Mouse (Mus musculus) hindbrain, embryonic 14.5 days (tissue): ENCODE data around the gene Tmem35b. TPM values are rescaled to one million over a fixed set of nuclear protein-coding genes. Genes with fewer than 3 reads are reported as not detected.
A peak's percentile ranks its signal among the peaks of the same experiment; 100 is the strongest.
"Not testable (repeated sequence)": the region's sequence is repeated elsewhere in the genome, so short reads cannot be mapped to it uniquely, and the experiment has no call there.

Source experiments
- ATAC-seq: fragments of 200-750 bp; cut with Nextera tagmentation; 2 replicates; pipeline ENCODE4 v1.8.0; 2017; ENCODE audit warnings: moderate number of reproducible peaks, mild to moderate bottlenecking, moderate TSS enrichment, moderate library complexity; ENCODE audit not compliant: low FRiP score
- DNase-seq: peaks from one replicate; pipeline ENCODE4 v3.0.0-alpha.2; 2015; ENCODE audit warnings: low spot score
- H3K27ac ChIP-seq: fragments of 300-500 bp; sonication (generic); 2 replicates; pipeline ENCODE4 v1.5.1; 2014; ENCODE audit warnings: mild to moderate bottlenecking, moderate library complexity
- H3K27me3 ChIP-seq: fragments of 300-500 bp; sonication (generic); 2 replicates; pipeline ENCODE4 v1.6.1; 2014; ENCODE audit warnings: mild to moderate bottlenecking, low read length, mixed read lengths; ENCODE audit not compliant: control insufficient read depth, insufficient read depth
- H3K36me3 ChIP-seq: fragments of 300-500 bp; sonication (generic); replicated peaks from 2 replicates; pipeline ENCODE4 v1.6.1; 2014; ENCODE audit not compliant: control insufficient read depth, insufficient read depth
- H3K4me1 ChIP-seq: fragments of 300-500 bp; sonication (generic); replicated peaks from 2 replicates; pipeline ENCODE4 v1.6.1; 2014; ENCODE audit warnings: antibody characterized with exemption, low read length, mixed read lengths; ENCODE audit not compliant: control insufficient read depth, insufficient read depth
- H3K4me2 ChIP-seq: fragments of 300-500 bp; sonication (generic); replicated peaks from 2 replicates; pipeline ENCODE4 v1.6.1; 2014; ENCODE audit warnings: mild to moderate bottlenecking, moderate library complexity
- H3K4me3 ChIP-seq: fragments of 300-500 bp; sonication (generic); replicated peaks from 2 replicates; pipeline ENCODE4 v1.5.1; 2014; ENCODE audit warnings: mild to moderate bottlenecking, low read length
- H3K9ac ChIP-seq: fragments of 300-500 bp; sonication (generic); 2 replicates; pipeline ENCODE4 v1.6.1; 2014
- H3K9me3 ChIP-seq: fragments of 300-500 bp; sonication (generic); 2 replicates; pipeline ENCODE4 v1.6.1; 2016; ENCODE audit warnings: low read length; ENCODE audit not compliant: control insufficient read depth
- WGBS: fragments of 180-500 bp; shearing (Covaris S2); extraction: QIAGEN DNeasy Blood & Tissue Kit; methylation state at CpG from one replicate; pipeline ENCODE4 v1.1.7; 2014; 5-methylcytosine and 5-hydroxymethylcytosine counted together
- polyA plus RNA-seq: library from polyadenylated mRNA; unstranded; fragments of >200 nt; fragmentation: Nextera tagmentation; extraction: Ambion mirVana; gene quantifications from 2 replicates; pipeline ENCODE4 v1.2.1, GENCODE M21; 2014

The Tmem35b gene
- polyA plus RNA-seq: 14.0 and 18.1 TPM in 2 replicates

DNA sequence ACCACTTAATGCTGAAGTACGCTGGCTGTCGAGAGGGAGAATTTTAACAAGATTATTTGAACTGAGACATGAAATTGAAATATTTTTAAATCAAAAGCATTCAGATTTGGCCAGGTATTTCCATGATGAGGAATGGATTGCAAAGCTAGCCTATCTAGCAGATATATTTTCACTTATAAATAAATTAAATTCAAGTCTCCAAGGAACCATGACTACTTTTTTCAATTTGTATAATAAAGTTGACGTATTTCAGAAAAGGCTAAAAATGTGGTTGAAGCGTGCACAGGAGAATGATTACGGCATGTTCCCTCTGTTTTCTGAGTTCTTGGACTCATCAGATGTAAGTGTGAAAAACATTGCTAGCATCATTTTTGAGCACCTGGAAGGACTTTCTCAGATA, at the start of gene Tmem35b:
Tmem35b (plus strand) TSS at position 301 of the 400 bp plus-strand sequence.
- WGBS: 94% methylated on average over 5 of the region's 5 CpGs
- no peak within 1 kb of the TSS for H3K4me3 ChIP-seq
- no peaks in the 10 kb centered on the region for H3K9me3 ChIP-seq

DNA sequence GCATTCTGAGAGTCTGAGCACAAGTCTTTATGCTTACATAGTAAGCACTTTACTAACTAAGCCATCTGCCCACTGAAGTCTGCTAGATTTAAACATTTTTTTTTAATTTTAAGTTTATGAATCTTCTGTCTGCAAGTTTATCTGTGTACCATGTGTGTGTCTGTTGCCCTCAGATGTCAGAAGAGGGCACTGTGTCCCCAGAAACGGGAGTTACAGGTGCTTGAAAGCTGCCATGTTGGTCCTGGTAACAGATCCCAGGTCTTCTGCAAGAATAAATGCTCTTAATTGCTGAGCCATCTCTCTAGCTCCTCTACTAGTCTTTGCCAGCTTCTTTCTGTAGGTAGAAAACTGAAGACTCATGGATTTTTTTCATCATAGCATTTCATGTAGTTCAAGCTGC, 48.6 kb upstream of the Tmem35b start:
- H3K4me3 ChIP-seq: no peak overlapping the region
- H3K4me2 ChIP-seq: no peak overlapping the region
- peaks cover 15% of the 10 kb centered on the region for H3K4me1 ChIP-seq
- ATAC-seq: no peak
- no peaks in the 10 kb centered on the region for H3K27me3 ChIP-seq
- no peak overlapping the region for H3K9ac ChIP-seq
- 62% methylated on average over 1 of the region's 1 CpGs for WGBS
- DNase-seq: no peak
- H3K27ac ChIP-seq: no peak overlapping the region
- H3K9me3 ChIP-seq: no peaks in the 10 kb centered on the region
- no peaks in the 10 kb centered on the region for H3K36me3 ChIP-seq

More for the DNA sequence above, at the start of gene Tmem35b:
- peaks cover 13% of the 10 kb centered on the region for H3K4me1 ChIP-seq
- H3K36me3 ChIP-seq: peaks cover 29% of the 10 kb centered on the region
- no peak for DNase-seq
- no peak within 1 kb of the TSS for H3K27ac ChIP-seq
- no peak within 1 kb of the TSS for H3K9ac ChIP-seq
- H3K4me2 ChIP-seq: no peak within 1 kb of the TSS
- no peak for ATAC-seq
- H3K27me3 ChIP-seq: no peaks in the 10 kb centered on the region

GRCm38 (mm10) chr4:127076875-127077548, 46.5 kb upstream of the Tmem35b start, which contains the start of gene Zmym6:
Zmym6 (plus strand) TSS chr4:127077383.
- H3K4me2 ChIP-seq: peak within 1 kb of the TSS; percentile 64
- WGBS: under 1% methylated on average over 46 of the region's 46 CpGs
- H3K4me3 ChIP-seq: peak within 1 kb of the TSS; percentile 48
- H3K27ac ChIP-seq: peak within 1 kb of the TSS; percentile 96
- no peaks in the 10 kb centered on the region for H3K27me3 ChIP-seq
- H3K9me3 ChIP-seq: no peaks in the 10 kb centered on the region
- H3K4me1 ChIP-seq: peaks cover 15% of the 10 kb centered on the region
- H3K36me3 ChIP-seq: no peaks in the 10 kb centered on the region
- peak within 1 kb of the TSS; percentile 63 for H3K9ac ChIP-seq
- DNase-seq (peak; percentile 96), ATAC-seq (peak; percentile 98)

- no peaks in the 10 kb centered on the region for H3K36me3 ChIP-seq
- H3K4me3 ChIP-seq: no peak overlapping the region
- no peak for ATAC-seq
- no peak for DNase-seq
- no peaks in the 10 kb centered on the region for H3K27me3 ChIP-seq
- H3K27ac ChIP-seq: no peak overlapping the region
- WGBS: 43% methylated on average over 1 of the region's 1 CpGs
- no peak overlapping the region for H3K4me2 ChIP-seq
- H3K9me3 ChIP-seq: no peaks in the 10 kb centered on the region
- H3K4me1 ChIP-seq: peaks cover 15% of the 10 kb centered on the region
- 0 out of 2 replicates have a peak overlapping the region, but pooled peaks have one; percentile 11 for H3K9ac ChIP-seq
Observed at GRCm38 (mm10) chr4:127080806-127081205, 42.7 kb upstream of the Tmem35b start.

DNA sequence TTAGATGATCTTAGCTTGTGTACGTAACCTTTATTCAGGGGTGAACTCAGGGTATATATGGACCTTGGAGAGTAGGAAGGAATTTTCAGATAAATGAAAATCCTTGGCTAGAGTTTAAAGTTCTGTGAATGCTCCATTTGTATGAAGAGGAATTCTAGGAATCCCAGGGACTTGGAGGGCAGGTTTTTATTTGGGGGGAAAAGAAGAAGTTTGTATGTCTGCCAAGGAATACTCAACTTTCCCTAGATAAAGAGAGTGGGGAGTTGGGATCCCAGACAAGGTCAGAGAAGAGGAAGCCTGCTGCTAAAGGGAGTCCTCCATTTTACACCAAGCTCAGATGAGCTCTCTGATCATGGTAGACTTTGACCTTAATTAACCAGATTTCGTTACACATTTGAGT, 40.4 kb upstream of the Tmem35b start:
- DNase-seq (no peak), ATAC-seq (no peak)
- H3K4me1 ChIP-seq: peaks cover 11% of the 10 kb centered on the region
- no peak overlapping the region for H3K4me3 ChIP-seq
- H3K27me3 ChIP-seq: no peaks in the 10 kb centered on the region
- no peak overlapping the region for H3K4me2 ChIP-seq
- H3K36me3 ChIP-seq: peaks cover 9% of the 10 kb centered on the region
- no peaks in the 10 kb centered on the region for H3K9me3 ChIP-seq
- WGBS: 87% methylated on average over 2 of the region's 2 CpGs
- H3K27ac ChIP-seq: no peak overlapping the region
- no peak overlapping the region for H3K9ac ChIP-seq

GRCm38 (mm10) chr4:127085761-127086160, 37.7 kb upstream of the Tmem35b start:
- WGBS: 90% methylated on average over 1 of the region's 1 CpGs
- Histone ChIP-seq H3K4me1 (no peaks in the 10 kb centered on the region; the same call in 1 of the 2 replicates), H3K9ac (no peak overlapping the region), H3K4me3 (no peak overlapping the region), H3K27ac (no peak overlapping the region), H3K27me3 (no peaks in the 10 kb centered on the region), H3K36me3 (peaks cover 32% of the 10 kb centered on the region), H3K9me3 (no peaks in the 10 kb centered on the region), H3K4me2 (no peak overlapping the region)
- DNase-seq (no peak), ATAC-seq (no peak)

DNA sequence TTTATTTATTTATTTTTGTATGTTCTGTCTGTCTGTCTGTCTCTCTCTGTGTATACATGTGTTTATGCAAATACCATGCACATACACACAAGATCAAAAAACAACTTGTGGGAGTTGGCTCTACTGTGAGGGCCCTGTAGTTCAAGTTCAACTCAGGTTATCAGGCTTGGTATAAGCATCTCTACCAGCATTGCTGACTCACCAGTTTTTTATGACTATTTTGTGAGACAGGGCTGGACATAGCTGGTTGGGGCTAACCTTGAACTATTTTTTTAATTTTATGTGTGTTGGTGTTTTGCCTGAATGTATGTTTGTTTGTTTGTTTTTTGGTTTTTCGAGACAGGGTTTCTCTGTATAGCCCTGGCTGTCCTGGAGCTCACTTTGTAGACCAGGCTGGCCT, 32.3 kb upstream of the Tmem35b start:
- no peak overlapping the region for H3K27ac ChIP-seq
- no peaks in the 10 kb centered on the region for H3K4me1 ChIP-seq
- no peaks in the 10 kb centered on the region for H3K9me3 ChIP-seq
- H3K36me3 ChIP-seq: peaks cover 41% of the 10 kb centered on the region
- ATAC-seq (no peak), DNase-seq (no peak)
- WGBS: 100% methylated on average over 1 of the region's 1 CpGs
- no peak overlapping the region for H3K9ac ChIP-seq
- no peaks in the 10 kb centered on the region for H3K27me3 ChIP-seq
- no peak overlapping the region for H3K4me3 ChIP-seq
- H3K4me2 ChIP-seq: no peak overlapping the region

- WGBS: 96% methylated on average over 4 of the region's 4 CpGs
- Histone ChIP-seq H3K27me3 (no peaks in the 10 kb centered on the region), H3K9me3 (no peaks in the 10 kb centered on the region), H3K27ac (no peak overlapping the region), H3K9ac (no peak overlapping the region), H3K36me3 (peaks cover 20% of the 10 kb centered on the region), H3K4me2 (no peak overlapping the region), H3K4me1 (no peaks in the 10 kb centered on the region), H3K4me3 (no peak overlapping the region)
- ATAC-seq (no peak), DNase-seq (no peak)
Observed at GRCm38 (mm10) chr4:127095090-127095489, 28.4 kb upstream of the Tmem35b start.

- H3K4me3 ChIP-seq, DNase-seq, ATAC-seq, H3K9ac ChIP-seq, H3K4me2 ChIP-seq, H3K27ac ChIP-seq, H3K27me3 ChIP-seq, H3K4me1 ChIP-seq, H3K9me3 ChIP-seq: not testable (repeated sequence)
- WGBS: 97% methylated on average over 1 of the region's 2 CpGs
- peaks cover 27% of the 10 kb centered on the region for H3K36me3 ChIP-seq
Observed at GRCm38 (mm10) chr4:127099552-127099951, 23.9 kb upstream of the Tmem35b start.
